Mouse (Mus musculus): ENCODE data around the gene Zfp994.
A peak's percentile ranks its signal among the peaks of the same experiment; 100 is the strongest.
"Not testable (repeated sequence)": the region's sequence is repeated elsewhere in the genome, so short reads cannot be mapped to it uniquely, and the experiment has no call there.

Zfp994 gene

DNA sequence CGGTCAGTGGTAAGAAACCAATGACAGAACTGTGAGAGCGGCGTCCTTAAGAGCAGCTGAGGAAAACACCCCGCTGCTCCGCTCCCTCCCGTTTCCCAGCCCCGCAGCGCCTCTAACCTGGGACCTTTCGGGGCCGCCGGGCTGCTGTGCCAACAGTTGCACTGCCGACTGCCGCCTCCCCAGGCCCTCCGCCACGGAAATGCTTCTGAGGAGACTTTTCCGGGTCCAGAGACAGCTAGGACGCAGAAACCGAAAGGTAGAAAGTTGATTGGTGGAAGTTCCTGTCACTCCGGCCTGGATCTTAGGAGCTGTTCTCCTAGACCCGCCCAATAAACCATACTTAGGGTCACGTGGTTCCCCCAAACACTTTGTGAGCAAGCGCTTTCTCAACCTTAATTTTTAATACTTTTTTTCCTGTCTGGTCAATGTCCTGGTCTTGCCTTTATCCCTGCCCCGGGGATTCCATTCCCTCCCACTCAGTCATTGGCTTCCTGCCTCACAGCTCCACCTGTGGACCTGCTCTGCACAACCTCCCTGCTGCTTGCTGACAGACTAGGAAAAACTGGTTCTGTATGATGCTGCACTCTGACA, at the start of gene Zfp994:
Zfp994 (minus strand) TSS at position 195 of the 591 bp plus-strand sequence.
- peak; percentile 96 for DNase-seq (ENCODE audit: low spot score)

- DNase-seq (ENCODE audit: low spot score), result peak; percentile 4
Measured at GRCm38 (mm10) chr17:22230701-22231100, 5.3 kb upstream of the Zfp994 start.

- DNase-seq (ENCODE audit: low spot score), result not testable (repeated sequence)
Measured at GRCm38 (mm10) chr17:22225015-22225414, 401 bp downstream of the Zfp994 start.

DNA sequence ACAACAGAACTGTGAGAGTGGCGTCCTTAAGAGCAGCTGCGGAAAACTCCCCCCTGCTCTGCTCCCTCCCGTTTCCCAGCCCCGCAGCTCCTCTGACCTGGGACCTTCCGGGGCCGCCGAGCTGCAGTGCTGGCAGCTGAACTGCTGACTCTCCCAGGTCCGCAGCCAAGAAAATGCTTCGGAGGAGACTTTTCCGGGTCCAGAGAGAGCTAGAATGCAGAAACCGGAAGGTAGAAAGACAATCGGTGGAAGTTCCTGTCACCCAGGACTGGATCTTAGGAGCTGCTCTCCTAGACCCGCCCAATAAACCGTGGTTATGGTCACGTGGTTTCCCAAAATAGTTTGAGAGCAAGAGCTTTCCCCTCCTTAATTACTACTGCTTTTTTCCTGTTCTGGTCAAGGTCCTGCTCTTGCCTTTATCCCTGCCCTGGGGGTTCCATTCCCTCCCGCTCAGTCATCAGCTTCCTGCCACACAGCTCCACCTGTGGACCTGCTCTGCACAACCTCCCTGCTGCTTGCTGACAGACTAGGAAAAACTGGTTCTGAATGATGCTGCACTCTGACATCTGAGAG, 59.6 kb downstream of the Zfp994 start, which contains the start of gene Zfp947:
Zfp947 (minus strand) TSS at position 469 of the 573 bp plus-strand sequence.
- DNase-seq (ENCODE audit: low spot score), result peak; percentile 61

DNA sequence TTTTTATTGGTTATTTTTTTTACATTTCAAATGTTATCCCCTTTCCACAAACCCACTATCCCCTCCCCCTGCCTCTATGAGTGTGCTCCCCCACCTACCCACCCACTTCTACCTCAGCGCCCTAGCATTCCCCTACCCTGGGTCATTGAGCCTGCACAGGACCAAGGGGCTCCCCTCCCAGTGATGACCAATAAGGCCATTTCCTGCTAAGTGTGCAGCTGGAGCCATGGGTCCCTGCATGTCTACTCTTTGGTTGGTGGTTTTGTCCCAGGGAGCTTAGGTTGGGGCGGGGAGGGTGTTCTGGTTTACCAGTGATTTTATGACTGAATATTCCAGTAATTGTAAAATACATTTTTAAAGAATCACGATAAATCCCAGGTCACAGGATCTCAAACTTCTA, 60.1 kb downstream of the Zfp994 start:
- not testable (repeated sequence) for DNase-seq (ENCODE audit: low spot score)

GRCm38 (mm10) chr17:22153951-22154350, 71.5 kb downstream of the Zfp994 start:
- not testable (repeated sequence) for DNase-seq (ENCODE audit: low spot score)
